Mouse (Mus musculus): Measurements from ENCODE around the gene Mcm3ap. TPM values are rescaled to one million over a fixed set of nuclear protein-coding genes. Genes with fewer than 3 reads are reported as not detected.

Mcm3ap gene
- polyA plus RNA-seq, 1 experiment from 2014 or later, result 60.4 TPM

- no peaks in the 10 kb centered on the region for H3K9me3 ChIP-seq (replicated peaks)
- H3K27me3 ChIP-seq (replicated peaks), result no peaks in the 10 kb centered on the region
- H3K9ac ChIP-seq (replicated peaks), result no peak overlapping the region
- H3K4me3 ChIP-seq (replicated peaks), result no peak overlapping the region
- no peak overlapping the region for H3K27ac ChIP-seq (replicated peaks)
- ATAC-seq (ENCODE audit: low FRiP score), result no peak
- peaks cover 87% of the 10 kb centered on the region for H3K36me3 ChIP-seq
- no peak overlapping the region for H3K4me2 ChIP-seq
- 84% methylated on average over 11 of the region's 11 CpGs for WGBS
- no peaks in the 10 kb centered on the region for H3K4me1 ChIP-seq
Measured at GRCm38 (mm10) chr10:76504271-76504943, 35.7 kb downstream of the Mcm3ap start.

GRCm38 (mm10) chr10:76505865-76506264 is 37.1 kb downstream of the Mcm3ap start:
- ATAC-seq (ENCODE audit: low FRiP score), result no peak
- 96% methylated on average over 7 of the region's 7 CpGs for WGBS
- peaks cover 83% of the 10 kb centered on the region for H3K36me3 ChIP-seq

GRCm38 (mm10) chr10:76512965-76513583 is 44.3 kb downstream of the Mcm3ap start:
- Histone ChIP-seq H3K27me3 (replicated peaks) (no peaks in the 10 kb centered on the region), H3K9me3 (replicated peaks) (no peaks in the 10 kb centered on the region), H3K36me3 (peaks cover 82% of the 10 kb centered on the region), H3K4me1 (no peaks in the 10 kb centered on the region), H3K4me2 (no peak overlapping the region), H3K27ac (replicated peaks) (no peak overlapping the region), H3K4me3 (replicated peaks) (no peak overlapping the region), H3K9ac (replicated peaks) (no peak overlapping the region)
- WGBS, result 46% methylated on average over 5 of the region's 5 CpGs
- ATAC-seq (ENCODE audit: low FRiP score), result no peak

More at GRCm38 (mm10) chr10:76505865-76506264, 37.1 kb downstream of the Mcm3ap start:
- Histone ChIP-seq H3K4me2 (no peak overlapping the region), H3K27me3 (replicated peaks) (no peaks in the 10 kb centered on the region), H3K4me1 (no peaks in the 10 kb centered on the region), H3K9ac (replicated peaks) (no peak overlapping the region), H3K4me3 (replicated peaks) (no peak overlapping the region), H3K27ac (replicated peaks) (no peak overlapping the region), H3K9me3 (replicated peaks) (no peaks in the 10 kb centered on the region)

- peak; percentile 60 for ATAC-seq (ENCODE audit: low FRiP score)
- Histone ChIP-seq H3K9me3 (replicated peaks) (no peaks in the 10 kb centered on the region), H3K4me3 (replicated peaks) (peak overlapping the region; percentile 84), H3K4me1 (peaks cover 37% of the 10 kb centered on the region), H3K27ac (replicated peaks) (peak overlapping the region; percentile 69), H3K9ac (replicated peaks) (peak overlapping the region; percentile 47), H3K27me3 (replicated peaks) (no peaks in the 10 kb centered on the region), H3K4me2 (peak overlapping the region; percentile 81), H3K36me3 (peaks cover 18% of the 10 kb centered on the region)
- 2% methylated on average over 11 of the region's 11 CpGs for WGBS
Measured at GRCm38 (mm10) chr10:76530922-76531321, 62.2 kb downstream of the Mcm3ap start.

- Histone ChIP-seq H3K4me2 (peak within 1 kb of the TSS; percentile 81), H3K27me3 (replicated peaks) (no peaks in the 10 kb centered on the region), H3K4me1 (peaks cover 37% of the 10 kb centered on the region), H3K9me3 (replicated peaks) (no peaks in the 10 kb centered on the region), H3K27ac (replicated peaks) (peak within 1 kb of the TSS; percentile 90), H3K4me3 (replicated peaks) (peak within 1 kb of the TSS; percentile 84), H3K36me3 (peaks cover 22% of the 10 kb centered on the region), H3K9ac (replicated peaks) (peak within 1 kb of the TSS; percentile 75)
- peak; percentile 100 for ATAC-seq (ENCODE audit: low FRiP score)
- under 1% methylated on average over 37 of the region's 37 CpGs for WGBS
Measured at GRCm38 (mm10) chr10:76531375-76531774, 62.6 kb downstream of the Mcm3ap start, which contains the start of gene Lss. Lss (plus strand) TSS chr10:76531588.

GRCm38 (mm10) chr10:76531828-76532227 is 63.1 kb downstream of the Mcm3ap start:
- H3K4me3 ChIP-seq (replicated peaks), result peak overlapping the region; percentile 84
- peak overlapping the region; percentile 81 for H3K4me2 ChIP-seq
- 1% methylated on average over 14 of the region's 14 CpGs for WGBS
- H3K36me3 ChIP-seq, result peaks cover 26% of the 10 kb centered on the region
- no peaks in the 10 kb centered on the region for H3K27me3 ChIP-seq (replicated peaks)
- no peaks in the 10 kb centered on the region for H3K9me3 ChIP-seq (replicated peaks)
- peak overlapping the region; percentile 75 for H3K9ac ChIP-seq (replicated peaks)
- H3K4me1 ChIP-seq, result peaks cover 37% of the 10 kb centered on the region
- H3K27ac ChIP-seq (replicated peaks), result peak overlapping the region; percentile 90
- peak; percentile 40; the same call in 1 of the 2 replicates for ATAC-seq (ENCODE audit: low FRiP score)

GRCm38 (mm10) chr10:76535526-76535925 is 66.8 kb downstream of the Mcm3ap start:
- Histone ChIP-seq H3K27ac (replicated peaks) (no peak overlapping the region), H3K9me3 (replicated peaks) (no peaks in the 10 kb centered on the region), H3K36me3 (peaks cover 60% of the 10 kb centered on the region), H3K9ac (replicated peaks) (no peak overlapping the region), H3K4me3 (replicated peaks) (no peak overlapping the region), H3K4me1 (peaks cover 35% of the 10 kb centered on the region), H3K27me3 (replicated peaks) (no peaks in the 10 kb centered on the region), H3K4me2 (no peak overlapping the region)
- 96% methylated on average over 7 of the region's 7 CpGs for WGBS
- no peak for ATAC-seq (ENCODE audit: low FRiP score)

- no peak overlapping the region for H3K4me2 ChIP-seq
- no peaks in the 10 kb centered on the region for H3K27me3 ChIP-seq (replicated peaks)
- ATAC-seq (ENCODE audit: low FRiP score), result no peak
- H3K9ac ChIP-seq (replicated peaks), result no peak overlapping the region
- H3K4me3 ChIP-seq (replicated peaks), result no peak overlapping the region
- peaks cover 81% of the 10 kb centered on the region for H3K36me3 ChIP-seq
- WGBS, result 86% methylated on average over 9 of the region's 9 CpGs
- no peaks in the 10 kb centered on the region for H3K9me3 ChIP-seq (replicated peaks)
- H3K27ac ChIP-seq (replicated peaks), result no peak overlapping the region
- peaks cover 21% of the 10 kb centered on the region for H3K4me1 ChIP-seq
Measured at GRCm38 (mm10) chr10:76537619-76538018, 68.9 kb downstream of the Mcm3ap start.

GRCm38 (mm10) chr10:76541336-76542085 is 72.8 kb downstream of the Mcm3ap start:
- H3K27me3 ChIP-seq (replicated peaks), result no peaks in the 10 kb centered on the region
- no peak overlapping the region for H3K4me2 ChIP-seq
- no peak for ATAC-seq (ENCODE audit: low FRiP score)
- 96% methylated on average over 11 of the region's 11 CpGs for WGBS
- H3K4me1 ChIP-seq, result no peaks in the 10 kb centered on the region
- no peaks in the 10 kb centered on the region for H3K9me3 ChIP-seq (replicated peaks)
- H3K27ac ChIP-seq (replicated peaks), result no peak overlapping the region
- peaks cover 96% of the 10 kb centered on the region for H3K36me3 ChIP-seq
- no peak overlapping the region for H3K4me3 ChIP-seq (replicated peaks)
- no peak overlapping the region for H3K9ac ChIP-seq (replicated peaks)

GRCm38 (mm10) chr10:76542636-76543375 is 74.1 kb downstream of the Mcm3ap start:
- Histone ChIP-seq H3K27ac (replicated peaks) (no peak overlapping the region), H3K36me3 (peaks cover 97% of the 10 kb centered on the region), H3K27me3 (replicated peaks) (no peaks in the 10 kb centered on the region), H3K9me3 (replicated peaks) (no peaks in the 10 kb centered on the region), H3K9ac (replicated peaks) (no peak overlapping the region), H3K4me1 (no peaks in the 10 kb centered on the region), H3K4me3 (replicated peaks) (no peak overlapping the region), H3K4me2 (no peak overlapping the region)
- WGBS, result 88% methylated on average over 10 of the region's 10 CpGs
- no peak for ATAC-seq (ENCODE audit: low FRiP score)

GRCm38 (mm10) chr10:76546566-76546965 is 77.8 kb downstream of the Mcm3ap start:
- no peak overlapping the region for H3K4me3 ChIP-seq (replicated peaks)

More at GRCm38 (mm10) chr10:76546566-76546965, 77.8 kb downstream of the Mcm3ap start:
- Histone ChIP-seq H3K9me3 (replicated peaks) (no peaks in the 10 kb centered on the region), H3K27ac (replicated peaks) (no peak overlapping the region), H3K4me2 (no peak overlapping the region), H3K36me3 (peaks cover 98% of the 10 kb centered on the region), H3K9ac (replicated peaks) (no peak overlapping the region), H3K4me1 (no peaks in the 10 kb centered on the region), H3K27me3 (replicated peaks) (no peaks in the 10 kb centered on the region)
- 94% methylated on average over 8 of the region's 8 CpGs for WGBS
- no peak for ATAC-seq (ENCODE audit: low FRiP score)
